Mouse (Mus musculus) left cerebral cortex, adult 2 months (tissue): ENCODE results near the gene Gm438. TPM values are rescaled to one million over a fixed set of nuclear protein-coding genes. Genes with fewer than 3 reads are reported as not detected.
"Not testable (repeated sequence)": the region's sequence is repeated elsewhere in the genome, so short reads cannot be mapped to it uniquely, and the experiment has no call there.

Source experiments
- DNase-seq, 2 experiments: peaks; one replicate each; pipeline ENCODE4 v3.0.0; 2021 to 2022; ENCODE audit warnings: low spot score in 2 of 2, mixed read lengths in 1 of 2; ENCODE audit errors: extremely low spot score in 1 of 2
- H3K27ac ChIP-seq: fragments of 200-600 bp; 2 replicates; pipeline ENCODE4 v1.8.1; 2022
- H3K4me3 ChIP-seq: fragments of 200-600 bp; 2 replicates; pipeline ENCODE4 v1.8.1; 2022
- CTCF ChIP-seq: fragments of 200-600 bp; IDR thresholded peaks from 2 replicates; pipeline ENCODE4 v1.8.1; 2022; ENCODE audit warnings: antibody characterized with exemption, mild to moderate bottlenecking, moderate library complexity
- intact Hi-C: fragments of 180-260 bp; cut with DNase I; formaldehyde crosslinking; loops from one replicate; pipeline ENCODE4 v1.15.1; 2025
- long read RNA-seq, 2 experiments: library from polyadenylated mRNA; stranded (forward); transcript quantifications; one replicate each; pipeline ENCODE4 v2.0.0; 2021; ENCODE audit warnings: borderline mapping rate in 2 of 2
- total RNA-seq, 2 experiments: library from RNA; stranded (reverse); gene quantifications; 2 replicates each; pipeline ENCODE4 v1.2.3; 2021

Gene Gm438
- not detected for total RNA-seq
- long read RNA-seq, experiment 1 = 0 reads
- long read RNA-seq, experiment 2 = 0 reads

DNA sequence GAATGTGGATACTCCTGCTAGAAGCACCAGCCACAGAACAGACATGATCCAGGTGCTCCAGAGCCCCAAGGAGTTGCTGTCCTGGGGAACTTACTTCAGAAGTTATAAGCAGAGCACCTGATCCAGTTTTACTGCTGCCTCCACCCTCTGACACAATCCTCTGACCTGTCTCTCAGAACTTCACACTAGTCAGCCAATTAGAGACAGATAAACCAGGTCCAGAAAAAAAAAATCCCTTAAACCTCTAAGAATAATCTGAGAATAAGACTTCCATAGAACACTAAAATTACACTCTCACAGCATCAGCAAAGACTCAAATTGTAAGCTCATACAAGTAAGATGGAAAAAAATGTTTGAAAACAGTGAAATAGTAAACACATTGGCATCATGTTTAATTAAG, at the start of gene Gm438:
Gene Gm438 (minus strand): TSS at position 101 of the 400 bp plus-strand sequence.
- Histone ChIP-seq H3K27ac (no peak within 1 kb of the TSS), H3K4me3 (no peak within 1 kb of the TSS)
- DNase-seq = no peak
- no peak for TF ChIP-seq CTCF
- intact Hi-C loops = no loop called here

- Histone ChIP-seq H3K27ac (no peak overlapping the region), H3K4me3 (no peak overlapping the region)
- intact Hi-C loops = no loop called here
- DNase-seq = no peak
- no peak for TF ChIP-seq CTCF
These were observed 38.3 kb upstream of the Gm438 start for GRCm38 (mm10) chr4:144824706-144825105.

DNA sequence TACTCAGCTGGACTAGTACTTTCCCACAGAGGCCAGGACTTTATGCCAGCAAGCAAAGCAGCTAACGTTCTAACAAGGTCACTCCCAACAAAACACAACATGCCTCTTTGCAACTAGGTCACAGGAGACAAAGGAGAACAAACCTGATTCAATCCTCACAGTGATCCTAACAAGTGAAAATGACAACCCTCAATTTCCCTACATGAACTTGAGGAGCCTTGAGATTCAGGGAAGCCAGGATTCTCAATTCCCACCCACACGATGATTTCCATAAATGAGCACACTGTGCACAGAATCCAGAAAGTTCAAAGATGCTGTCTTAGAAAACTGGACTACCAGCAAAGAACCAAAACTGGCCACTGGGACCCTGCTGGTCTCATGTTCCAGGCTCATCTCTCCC, 37.6 kb upstream of the Gm438 start:
- intact Hi-C loops = no loop called here
- Histone ChIP-seq H3K27ac (no peak overlapping the region), H3K4me3 (no peak overlapping the region)
- no peak for DNase-seq
- TF ChIP-seq CTCF = no peak

GRCm38 (mm10) chr4:144807135-144807534, 20.8 kb upstream of the Gm438 start:
- intact Hi-C loops, H3K27ac ChIP-seq, DNase-seq, H3K4me3 ChIP-seq: not testable (repeated sequence)

DNA sequence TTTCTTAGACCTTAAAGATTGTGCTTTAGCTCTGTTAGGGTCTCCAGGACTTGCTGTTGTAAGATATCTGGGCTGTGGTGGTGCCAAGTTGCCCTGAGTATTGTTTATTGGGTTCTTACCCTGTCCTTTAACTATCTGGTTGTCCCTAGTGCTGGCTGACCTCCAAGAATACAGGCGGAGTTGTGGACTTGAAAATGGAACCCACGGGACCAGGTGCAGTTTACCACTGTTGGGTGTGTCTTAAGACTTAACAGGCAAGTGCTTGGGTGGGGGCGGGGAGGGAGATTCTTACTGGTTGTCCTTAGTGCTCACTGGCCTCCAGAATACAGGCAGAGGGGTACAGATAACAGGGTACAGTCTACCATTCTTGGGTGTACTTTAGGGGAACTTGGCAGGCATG, 17.2 kb upstream of the Gm438 start:
- TF ChIP-seq CTCF = no peak
- DNase-seq = no peak
- Histone ChIP-seq H3K27ac (no peak overlapping the region), H3K4me3 (no peak overlapping the region)
- intact Hi-C loops = no loop called here

DNA sequence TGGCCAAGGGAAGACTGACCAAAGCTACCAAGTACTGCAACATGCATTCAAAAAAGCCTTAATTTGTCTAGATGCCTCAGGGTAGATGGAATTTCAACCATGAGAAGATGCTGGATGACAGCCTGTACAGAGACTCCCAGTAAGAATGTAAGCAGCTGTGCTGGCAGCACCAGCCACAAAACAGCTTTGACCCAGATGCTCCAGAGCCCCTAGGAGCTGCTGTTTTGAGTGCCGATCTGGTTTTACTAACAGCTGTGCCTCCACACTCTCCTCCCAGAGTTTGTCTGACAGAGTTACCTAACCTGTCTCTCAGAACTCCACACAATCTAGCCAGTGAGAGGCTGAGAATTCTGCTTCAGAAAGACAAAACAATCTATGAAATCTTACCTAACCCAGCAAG, 3.8 kb upstream of the Gm438 start:
- Histone ChIP-seq H3K4me3 (no peak overlapping the region), H3K27ac (no peak overlapping the region)
- no peak for TF ChIP-seq CTCF
- DNase-seq = no peak
- intact Hi-C loops = no loop called here

DNA sequence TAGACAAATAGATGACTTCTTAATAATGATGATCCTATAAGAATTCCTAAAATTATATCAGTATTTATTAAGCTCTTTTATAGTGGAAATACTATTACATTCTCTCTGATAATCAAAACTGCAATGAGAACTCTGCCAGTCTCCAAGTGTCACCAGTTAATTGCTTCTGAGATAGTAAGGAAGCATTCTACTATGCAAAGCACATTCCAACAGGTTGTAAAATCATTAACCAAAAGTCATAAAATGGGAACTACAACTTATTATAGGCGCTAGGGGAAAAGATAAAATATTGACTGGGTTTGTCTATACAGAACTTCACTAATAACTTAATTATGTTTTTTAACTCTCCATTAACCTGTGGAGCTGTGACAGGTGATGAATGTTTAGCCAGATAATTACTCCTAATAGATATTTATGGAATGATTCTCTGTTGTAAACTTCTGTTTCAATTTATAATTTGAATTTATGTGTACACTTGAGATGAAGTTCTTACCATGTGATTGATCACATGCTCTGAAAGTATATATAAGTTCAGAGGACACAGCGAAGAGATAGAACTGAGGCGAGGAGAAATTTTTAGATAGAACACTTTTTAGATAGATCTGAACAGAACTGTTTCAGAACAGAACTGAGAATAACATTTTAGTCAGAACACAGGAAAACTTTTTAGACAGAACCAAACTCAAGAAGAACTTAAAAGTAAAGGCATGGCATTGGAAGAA, 3.7 kb downstream of the Gm438 start:
- DNase-seq = no peak
- intact Hi-C loops = no loop called here
- TF ChIP-seq CTCF = no peak
- no peak overlapping the region for H3K4me3 ChIP-seq
- no peak overlapping the region for H3K27ac ChIP-seq

DNA sequence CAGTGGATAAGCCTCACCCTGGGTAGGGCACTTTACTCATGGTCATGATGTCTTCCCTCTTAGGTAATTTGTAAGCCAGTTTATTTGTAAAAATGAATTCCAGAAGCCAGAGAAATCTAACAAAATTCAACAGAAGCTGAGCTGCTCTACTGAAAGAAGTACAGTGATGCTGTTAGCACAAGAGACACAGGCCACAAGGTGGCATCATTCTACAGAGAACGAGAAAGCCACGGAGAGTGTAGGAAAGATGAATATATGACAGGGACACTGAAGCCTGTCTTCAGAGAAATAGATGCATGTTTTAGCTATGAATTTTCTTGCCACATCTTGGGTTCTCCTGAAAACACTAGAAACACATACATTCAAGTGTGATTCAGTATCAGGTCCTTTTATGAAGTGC, 20.7 kb downstream of the Gm438 start:
- intact Hi-C loops = loop anchor here (5.0 to 10.0 kb wide), 5 partner anchors 107 to 527 kb away; no protein-coding TSS in a partner anchor
- peak; percentile 26 to 30 for DNase-seq
- Histone ChIP-seq H3K27ac (no peak overlapping the region), H3K4me3 (no peak overlapping the region)
- TF ChIP-seq CTCF = peak; percentile 73

DNA sequence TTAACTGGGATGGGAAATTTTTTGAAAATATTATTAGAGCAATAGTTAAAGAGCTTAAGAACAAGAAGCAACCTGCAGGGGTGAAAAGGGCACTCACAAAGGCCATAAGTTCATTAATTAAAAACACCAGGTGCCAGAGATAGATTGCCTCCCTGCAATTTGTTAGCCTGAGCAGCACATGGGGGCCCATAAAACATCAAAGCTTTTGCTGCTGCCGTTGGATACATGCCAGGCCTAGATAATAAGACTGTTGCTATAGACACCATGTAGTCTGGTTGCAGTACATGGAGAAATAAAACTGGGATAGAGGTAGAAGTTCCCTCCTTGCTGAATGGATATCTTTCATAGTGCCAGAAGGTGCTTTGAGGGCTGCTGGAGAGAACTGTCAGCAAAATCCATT, 37.2 kb downstream of the Gm438 start:
- no peak overlapping the region for H3K27ac ChIP-seq
- DNase-seq = no peak
- H3K4me3 ChIP-seq = no peak overlapping the region
- intact Hi-C loops = no loop called here
- TF ChIP-seq CTCF = no peak

Other genes with a start within 250 kb of the Gm438 start
- not detected for gene Gm13124, start 221.4 kb downstream of the Gm438 start, total RNA-seq
- gene Aadacl4, start 172.9 kb downstream of the Gm438 start, total RNA-seq = not detected
- gene Gm436, start 100.2 kb downstream of the Gm438 start, total RNA-seq = not detected
- not detected for gene Gm13178, start 65.2 kb downstream of the Gm438 start, total RNA-seq
- gene Dhrs3, start 106.2 kb upstream of the Gm438 start, total RNA-seq = 10 to 100 TPM; 28.6 to 29.6 TPM